Comparison of ENCODE assay signal across 19 mouse cellular contexts in the genomic region with DNA sequence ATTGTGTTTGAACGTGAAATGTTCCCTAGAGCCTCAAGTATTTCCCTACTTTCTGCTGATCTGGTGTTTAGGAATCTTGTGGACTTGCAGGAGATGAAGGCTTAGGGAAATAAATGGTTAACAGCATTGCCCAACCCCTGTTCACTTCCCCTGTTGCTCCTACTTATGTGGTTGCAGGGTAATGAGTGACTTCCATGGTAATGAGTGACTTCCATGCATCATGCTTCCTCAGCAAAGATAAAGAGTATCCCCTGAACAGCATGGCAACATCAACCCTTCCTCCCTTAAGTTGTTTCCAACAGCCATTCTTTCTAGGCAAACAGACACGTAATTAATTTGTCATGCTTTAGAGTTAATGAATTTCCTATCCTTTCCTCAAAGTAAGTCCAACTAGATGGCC.
"Had no signal": no experiment of that assay in that cellular context is flagged by ENCODE, and none has a peak within 500 bp of the region (broad histone marks: within the 10 kb centered on the region; RNA-seq: fewer than 3 reads in every experiment).

No protein-coding gene starts in this region.

- H3K27me3 ChIP-seq: midbrain, embryonic 12.5 days; neural tube, embryonic 13.5 days; neural tube, embryonic 15.5 days had no signal

- H3K27ac ChIP-seq: midbrain, embryonic 10.5 days; midbrain, embryonic 12.5 days; neural tube, embryonic 13.5 days; neural tube, embryonic 15.5 days had no signal

- H3K4me3 ChIP-seq: midbrain, embryonic 10.5 days; midbrain, embryonic 12.5 days; myocyte; neural tube, embryonic 13.5 days; neural tube, embryonic 15.5 days had no signal

- H3K9ac ChIP-seq: lung, embryonic 14.5 days; midbrain, embryonic 12.5 days; neural tube, embryonic 13.5 days; neural tube, embryonic 15.5 days had no signal

- DNase-seq: lung, adult 18-20 months; lung, embryonic 14.5 days; lung, postnatal 10 days; lung, postnatal 4 days; midbrain, embryonic 14.5 days; retina, postnatal 1 day; right cerebral cortex, adult 18-20 months; right cerebral cortex, postnatal 25 days; right cerebral cortex, postnatal 4 days; spleen, adult 18-20 months; thymus, adult 18-20 months; thymus, postnatal 14 days; thymus, postnatal 36 days had no signal

- H3K36me3 ChIP-seq: midbrain, embryonic 10.5 days; midbrain, embryonic 12.5 days; neural tube, embryonic 13.5 days; neural tube, embryonic 15.5 days had no signal

- H3K4me2 ChIP-seq: lung, embryonic 14.5 days; midbrain, embryonic 12.5 days; neural tube, embryonic 13.5 days; neural tube, embryonic 15.5 days had no signal

- H3K4me1 ChIP-seq: midbrain, embryonic 10.5 days; midbrain, embryonic 12.5 days; neural tube, embryonic 13.5 days; neural tube, embryonic 15.5 days had no signal

- H3K9me3 ChIP-seq: midbrain, embryonic 10.5 days; midbrain, embryonic 12.5 days; neural tube, embryonic 13.5 days; neural tube, embryonic 15.5 days had no signal

- ATAC-seq: midbrain, embryonic 16.5 days had no signal
